Mouse (Mus musculus) testis, adult 2 months (tissue): ENCODE measurements around the gene Fbxo6.
A peak's percentile ranks its signal among the peaks of the same experiment; 100 is the strongest.

Source experiments
- CTCF ChIP-seq: fragments of 200-500 bp; IDR thresholded peaks from 2 replicates; pipeline ENCODE4 v1.5.1; 2012; ENCODE audit warnings: low read depth, mild to moderate bottlenecking, inconsistent platforms, low read length, moderate library complexity; ENCODE audit not compliant: control insufficient read depth, insufficient read depth, insufficient replicate concordance
- POLR2A ChIP-seq: fragments of 200-500 bp; IDR thresholded peaks from 2 replicates; pipeline ENCODE4 v1.6.1; 2012; ENCODE audit warnings: low read depth, mild to moderate bottlenecking, inconsistent platforms, low read length, moderate library complexity; ENCODE audit not compliant: control insufficient read depth

DNA sequence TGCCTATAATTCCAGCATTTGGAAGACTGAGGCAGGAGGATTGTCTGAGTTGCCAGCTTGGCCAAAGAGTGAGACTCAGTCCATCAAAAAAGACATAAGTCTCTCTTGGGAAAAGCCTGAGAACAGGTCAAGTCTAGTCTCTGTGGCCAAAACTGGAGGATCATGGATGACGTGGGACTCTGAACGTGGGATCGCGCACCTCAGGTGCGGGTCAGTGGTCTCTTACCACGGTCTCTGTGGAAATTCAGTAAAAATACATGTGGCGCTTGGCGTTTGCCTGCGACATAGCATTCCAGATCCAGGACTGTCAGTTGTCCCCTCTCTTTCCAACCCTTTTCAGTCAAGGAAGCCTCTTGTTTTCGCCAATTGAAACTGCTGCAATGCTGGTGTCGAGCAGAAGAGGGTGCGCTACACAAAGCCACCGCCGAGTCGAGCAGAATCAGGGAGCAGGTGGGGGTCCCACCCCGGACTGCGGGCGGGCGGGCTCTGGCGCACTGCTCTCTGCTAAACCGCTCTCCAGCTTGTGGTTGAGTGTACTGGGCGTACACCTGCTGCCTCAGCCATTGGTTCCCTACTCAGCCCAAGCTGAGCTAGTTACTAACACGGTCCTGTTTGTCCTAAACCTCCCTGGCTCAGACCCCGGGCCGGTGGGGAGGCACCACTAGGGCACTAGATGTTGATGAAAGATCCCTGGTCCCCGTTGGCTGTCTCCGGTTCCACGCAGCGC lies 50.0 kb downstream of the Fbxo6 start:
- no peak for TF ChIP-seq POLR2A
- 0 out of 2 replicates have a peak, but pooled peaks have one; percentile 18 for TF ChIP-seq CTCF
